Comparison of ENCODE assay signal across 24 mouse cellular contexts in the genomic region with DNA sequence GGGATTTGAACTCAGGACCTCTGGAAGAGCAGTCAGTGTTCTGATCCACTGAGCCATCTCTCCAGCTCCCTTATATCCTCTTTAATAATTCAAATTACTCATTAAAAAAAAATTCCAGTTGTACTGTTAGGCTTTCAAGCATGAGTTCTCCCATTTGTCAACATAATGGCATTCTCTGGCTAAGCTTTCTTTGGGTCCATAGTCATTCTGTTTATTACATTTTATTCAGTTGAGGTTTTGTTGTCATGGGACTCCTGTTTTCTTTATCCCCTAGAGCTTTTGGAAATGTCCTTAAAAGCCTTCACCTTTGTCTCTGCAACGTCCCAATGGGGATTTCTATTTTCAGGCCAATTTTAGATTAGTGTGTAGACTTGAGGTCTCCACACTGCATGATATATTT.
"Had no signal": no experiment of that assay in that cellular context is flagged by ENCODE, and none has a peak within 500 bp of the region (broad histone marks: within the 10 kb centered on the region; RNA-seq: fewer than 3 reads in every experiment).

No protein-coding gene starts in this region.

- DNase-seq: left cerebral cortex, postnatal 4 days; liver; liver, embryonic 13.5 days; liver, postnatal 0 days; lung, adult 18-20 months; lung, adult 2 months; lung, embryonic 14.5 days; lung, postnatal 10 days; lung, postnatal 14 days; lung, postnatal 36 days; lung, postnatal 4 days; midbrain, embryonic 14.5 days had no signal

- ATAC-seq: liver, embryonic 12.5 days; liver, postnatal 0 days; lung, postnatal 0 days; midbrain, embryonic 13.5 days; midbrain, embryonic 15.5 days; midbrain, embryonic 16.5 days had no signal

- H3K27me3 ChIP-seq: limb, embryonic 12.5 days; limb, embryonic 13.5 days; limb, embryonic 15.5 days; liver, embryonic 12.5 days; liver, embryonic 13.5 days; liver, embryonic 15.5 days; lung, embryonic 15.5 days; megakaryocyte, embryonic 14.5 days; midbrain, embryonic 12.5 days; midbrain, embryonic 13.5 days; midbrain, embryonic 15.5 days had no signal
